Mouse (Mus musculus) limb, embryonic 15.5 days (tissue): Measurements from ENCODE around the gene Prss54. TPM values are rescaled to one million over a fixed set of nuclear protein-coding genes. Genes with fewer than 3 reads are reported as not detected.

Source experiments
- ATAC-seq: fragments of 200-750 bp; cut with Nextera tagmentation; 2 replicates; pipeline ENCODE4 v1.8.0; 2017; ENCODE audit warnings: low read depth, moderate TSS enrichment; ENCODE audit not compliant: insufficient number of reproducible peaks, low FRiP score, low TSS enrichment
- H3K27ac ChIP-seq: fragments of 300-500 bp; sonication (generic); 2 replicates; pipeline ENCODE4 v1.5.1; 2015; ENCODE audit warnings: moderate library complexity, mild to moderate bottlenecking, inconsistent platforms
- H3K27me3 ChIP-seq: fragments of 300-500 bp; sonication (generic); 2 replicates; pipeline ENCODE4 v1.6.1; 2015; ENCODE audit warnings: inconsistent platforms
- H3K36me3 ChIP-seq: fragments of 300-500 bp; sonication (generic); 2 replicates; pipeline ENCODE4 v1.6.1; 2015; ENCODE audit warnings: inconsistent platforms
- H3K4me1 ChIP-seq: fragments of 300-500 bp; sonication (generic); 2 replicates; pipeline ENCODE4 v1.6.1; 2015; ENCODE audit warnings: inconsistent platforms
- H3K4me2 ChIP-seq: fragments of 300-500 bp; sonication (generic); 2 replicates; pipeline ENCODE4 v1.6.1; 2015; ENCODE audit warnings: mild to moderate bottlenecking, inconsistent platforms
- H3K4me3 ChIP-seq: fragments of 300-500 bp; sonication (generic); 2 replicates; pipeline ENCODE4 v1.5.1; 2015; ENCODE audit warnings: mild to moderate bottlenecking, inconsistent platforms
- H3K9ac ChIP-seq: fragments of 300-500 bp; sonication (generic); 2 replicates; pipeline ENCODE4 v1.6.1; 2015; ENCODE audit warnings: inconsistent platforms
- H3K9me3 ChIP-seq: fragments of 300-500 bp; sonication (generic); 2 replicates; pipeline ENCODE4 v1.6.1; 2016; ENCODE audit warnings: inconsistent platforms
- WGBS: fragments of 180-500 bp; shearing (Covaris S2); methylation state at CpG from one replicate; pipeline ENCODE4 v1.1.7; 2015; 5-methylcytosine and 5-hydroxymethylcytosine counted together
- polyA plus RNA-seq: library from polyadenylated mRNA; unstranded; fragments of >200 nt; fragmentation: Nextera tagmentation; extraction: Ambion mirVana; gene quantifications from 2 replicates; pipeline ENCODE4 v1.2.1, GENCODE M21; 2015

The Prss54 gene
- polyA plus RNA-seq, 1 experiment from 2014 or later: not detected

DNA sequence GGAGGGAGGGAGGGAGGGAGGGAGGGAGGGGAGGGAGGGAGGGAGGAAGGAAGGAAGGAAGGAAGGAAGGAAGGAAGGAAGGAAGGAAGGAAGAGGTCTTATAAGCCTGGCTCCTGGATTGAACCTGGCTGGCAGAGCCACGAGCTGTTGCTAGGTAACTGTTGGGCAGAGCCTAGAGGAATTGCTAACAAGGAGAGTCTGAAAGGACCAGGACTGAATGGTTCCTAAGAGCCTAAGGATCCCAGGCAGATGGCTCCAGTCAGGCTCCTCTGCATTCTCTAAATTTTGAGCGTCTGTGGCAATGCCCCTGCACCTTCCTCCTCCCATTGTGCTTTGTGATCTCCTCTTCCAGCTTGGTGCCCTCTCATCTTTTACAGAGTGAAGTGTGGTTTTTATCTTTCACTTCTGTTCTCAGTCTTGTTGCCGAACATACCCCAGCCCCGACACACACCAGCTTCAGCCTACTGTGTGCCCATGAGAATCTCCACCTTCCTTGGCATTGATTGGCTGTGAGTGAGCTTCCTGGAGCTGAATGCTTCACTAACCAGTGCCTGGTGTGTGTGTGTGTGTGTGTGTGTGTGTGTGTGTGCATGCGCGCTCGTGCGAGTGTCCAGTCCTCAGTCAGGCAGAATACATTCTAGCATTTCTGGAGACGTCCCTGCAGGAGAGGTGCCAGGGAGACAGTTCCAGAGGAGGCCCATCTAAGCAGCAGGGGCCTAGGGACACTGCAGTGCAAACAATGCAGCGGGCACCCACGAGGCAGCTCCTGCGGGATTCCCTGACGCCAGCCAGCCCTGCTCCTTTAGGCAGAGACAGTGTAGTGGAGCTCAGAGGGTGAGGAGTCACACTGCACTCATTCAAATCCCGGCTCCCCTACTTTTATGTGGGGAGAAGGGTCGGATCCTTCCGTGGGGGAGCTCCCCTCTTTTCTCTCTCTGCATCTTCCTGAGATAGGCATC is 26.0 kb downstream of the Prss54 start:
- Histone ChIP-seq H3K4me2 (no peak overlapping the region), H3K27ac (no peak overlapping the region), H3K36me3 (no peaks in the 10 kb centered on the region), H3K9ac (no peak overlapping the region), H3K4me1 (no peaks in the 10 kb centered on the region), H3K9me3 (no peaks in the 10 kb centered on the region), H3K4me3 (no peak overlapping the region), H3K27me3 (no peaks in the 10 kb centered on the region)
- ATAC-seq: no peak
- WGBS: 68% methylated on average over 16 of the region's 16 CpGs

DNA sequence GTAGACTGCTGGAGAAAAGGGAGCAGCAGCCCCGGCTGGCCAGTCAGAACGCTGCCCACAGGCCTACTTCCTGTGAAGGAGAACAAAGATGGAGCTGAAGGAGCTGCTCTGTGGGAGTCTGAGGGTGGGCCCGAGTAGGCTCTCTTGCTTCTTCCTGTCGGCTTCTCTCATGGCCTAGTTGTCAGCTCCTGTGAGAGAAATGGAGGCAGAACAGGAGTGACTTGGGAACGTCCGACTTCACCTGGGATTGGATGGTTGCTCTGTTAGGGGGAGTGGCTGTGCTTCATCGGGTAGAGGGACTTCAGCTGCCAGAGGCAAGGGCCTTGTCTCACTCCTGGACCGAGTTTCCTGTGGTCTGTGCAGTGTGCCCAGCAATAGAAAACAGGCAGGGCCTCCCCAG is 28.2 kb downstream of the Prss54 start:
- no peaks in the 10 kb centered on the region for H3K9me3 ChIP-seq
- no peaks in the 10 kb centered on the region for H3K27me3 ChIP-seq
- H3K4me1 ChIP-seq: no peaks in the 10 kb centered on the region
- H3K9ac ChIP-seq: no peak overlapping the region
- ATAC-seq: no peak
- no peak overlapping the region for H3K4me2 ChIP-seq
- H3K27ac ChIP-seq: no peak overlapping the region
- no peak overlapping the region for H3K4me3 ChIP-seq
- H3K36me3 ChIP-seq: no peaks in the 10 kb centered on the region
- whole genome bisulfite sequencing: 52% methylated on average over 8 of the region's 8 CpGs

DNA sequence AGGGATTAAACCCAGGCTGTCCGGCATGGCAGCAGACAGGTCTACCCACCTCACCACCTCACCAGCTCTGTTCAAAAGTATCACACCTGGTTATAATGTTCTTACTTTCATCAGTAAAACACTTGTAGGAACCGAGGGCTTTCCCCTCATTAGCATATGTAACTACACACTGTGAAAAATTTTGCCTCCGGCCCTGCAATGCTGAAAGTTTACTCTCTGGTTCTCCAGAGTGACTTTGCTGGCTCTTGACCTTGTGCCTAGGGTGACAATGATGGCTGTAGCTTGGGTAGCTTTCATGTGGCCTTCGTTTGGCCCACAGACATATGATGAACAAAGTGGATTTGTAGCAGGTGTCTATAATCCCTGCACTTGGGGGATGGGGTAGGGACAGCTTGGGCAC is 29.2 kb downstream of the Prss54 start:
- 68% methylated on average over 4 of the region's 4 CpGs for WGBS
- no peaks in the 10 kb centered on the region for H3K4me1 ChIP-seq

DNA sequence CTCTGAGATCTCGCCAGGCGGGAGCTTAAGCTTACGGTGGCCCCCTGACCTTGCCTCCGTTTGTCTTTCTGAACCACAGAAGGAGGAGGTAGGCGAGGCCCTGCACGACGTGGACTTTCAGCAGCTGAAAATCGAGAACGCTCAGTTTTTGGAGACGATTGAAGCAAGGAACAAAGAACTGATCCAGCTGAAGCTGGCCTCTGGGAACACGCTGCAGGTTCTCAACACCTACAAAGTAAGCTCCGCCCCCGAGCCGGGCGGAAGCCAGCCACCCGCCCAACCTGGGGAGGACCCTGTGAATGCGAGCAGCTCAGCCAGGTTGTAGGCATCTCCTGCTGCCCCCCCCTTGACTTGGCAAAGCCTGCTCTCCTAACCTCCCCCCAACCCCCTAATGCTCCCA is 30.3 kb downstream of the Prss54 start:
- H3K9ac ChIP-seq: no peak overlapping the region
- ATAC-seq: no peak
- H3K27me3 ChIP-seq: no peaks in the 10 kb centered on the region
- no peaks in the 10 kb centered on the region for H3K36me3 ChIP-seq
- H3K4me2 ChIP-seq: no peak overlapping the region
- H3K9me3 ChIP-seq: no peaks in the 10 kb centered on the region
- WGBS: 74% methylated on average over 17 of the region's 17 CpGs
- H3K4me1 ChIP-seq: no peaks in the 10 kb centered on the region
- H3K4me3 ChIP-seq: no peak overlapping the region
- H3K27ac ChIP-seq: no peak overlapping the region

More for the DNA sequence above, 29.2 kb downstream of the Prss54 start:
- Histone ChIP-seq H3K27ac (no peak overlapping the region), H3K27me3 (no peaks in the 10 kb centered on the region), H3K36me3 (no peaks in the 10 kb centered on the region), H3K4me2 (no peak overlapping the region), H3K4me3 (no peak overlapping the region), H3K9ac (no peak overlapping the region), H3K9me3 (no peaks in the 10 kb centered on the region)
- no peak for ATAC-seq

DNA sequence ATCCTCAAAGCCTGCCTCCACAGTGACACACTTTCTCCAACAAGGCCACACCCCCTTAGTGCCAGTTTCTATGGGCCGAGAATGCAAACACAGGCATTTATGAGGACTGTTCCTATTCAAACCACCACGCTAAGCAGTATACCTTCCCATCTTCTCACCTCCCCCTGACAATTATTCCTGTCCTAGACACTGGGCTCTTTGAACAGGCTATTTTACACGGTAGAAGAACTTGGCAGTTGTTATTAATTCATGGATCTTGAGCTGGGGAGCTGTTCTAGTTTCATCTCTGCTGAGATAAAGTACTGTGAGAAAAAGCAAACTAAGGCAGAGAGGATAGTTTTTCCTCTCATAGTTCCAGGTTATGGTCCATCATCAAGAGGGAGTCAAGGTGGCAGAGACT is 33.1 kb downstream of the Prss54 start:
- 75% methylated on average over 3 of the region's 3 CpGs for WGBS
- H3K27me3 ChIP-seq: no peaks in the 10 kb centered on the region
- no peak overlapping the region for H3K4me2 ChIP-seq
- H3K27ac ChIP-seq: no peak overlapping the region
- no peaks in the 10 kb centered on the region for H3K4me1 ChIP-seq
- no peak overlapping the region for H3K4me3 ChIP-seq
- no peak overlapping the region for H3K9ac ChIP-seq
- H3K36me3 ChIP-seq: no peaks in the 10 kb centered on the region
- no peak for ATAC-seq
- H3K9me3 ChIP-seq: no peaks in the 10 kb centered on the region

DNA sequence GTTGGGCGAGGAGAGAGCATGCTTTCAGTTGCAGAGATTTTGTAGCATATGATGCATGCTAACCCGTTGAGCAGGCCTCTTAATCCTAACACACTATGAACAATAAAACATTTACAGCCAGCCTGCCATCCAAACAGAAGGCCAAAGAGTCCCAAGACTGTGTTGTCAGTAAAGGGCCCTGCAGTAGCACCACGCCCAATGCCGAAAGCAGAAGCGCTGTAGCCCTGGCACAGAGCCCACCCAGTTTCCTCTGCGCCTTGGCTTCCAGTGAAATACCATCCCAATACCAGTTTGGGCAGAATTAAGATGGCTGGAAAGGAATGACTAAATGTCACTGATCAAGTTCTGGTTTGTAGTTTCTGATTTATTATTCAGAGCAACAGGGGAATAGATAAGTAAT is 33.9 kb downstream of the Prss54 start:
- no peak overlapping the region for H3K4me3 ChIP-seq
- H3K27me3 ChIP-seq: no peaks in the 10 kb centered on the region
- no peaks in the 10 kb centered on the region for H3K9me3 ChIP-seq
- H3K36me3 ChIP-seq: no peaks in the 10 kb centered on the region
- no peak for ATAC-seq
- WGBS: 73% methylated on average over 6 of the region's 6 CpGs
- H3K4me2 ChIP-seq: no peak overlapping the region
- no peak overlapping the region for H3K9ac ChIP-seq
- no peaks in the 10 kb centered on the region for H3K4me1 ChIP-seq
- no peak overlapping the region for H3K27ac ChIP-seq

DNA sequence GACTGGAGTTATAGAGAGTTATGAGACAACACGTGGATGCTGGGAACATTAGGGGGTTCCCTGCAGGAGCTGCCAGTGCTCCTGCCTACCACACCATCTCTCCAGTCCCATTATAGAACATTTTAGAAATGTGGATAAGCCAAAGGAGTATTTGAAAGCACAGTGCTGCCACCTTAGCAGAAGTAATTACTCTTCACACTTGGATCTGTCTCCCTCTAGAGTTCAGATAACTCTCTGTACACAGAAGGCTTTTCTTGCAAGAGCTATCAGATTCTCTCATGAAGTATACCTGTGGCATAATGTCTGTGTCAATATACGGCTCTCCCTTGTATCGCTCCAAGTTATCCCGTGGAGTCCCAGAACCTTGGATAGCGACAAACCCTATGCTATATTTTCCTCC is 36.7 kb downstream of the Prss54 start:
- no peaks in the 10 kb centered on the region for H3K4me1 ChIP-seq
- 74% methylated on average over 5 of the region's 5 CpGs for WGBS
- no peaks in the 10 kb centered on the region for H3K27me3 ChIP-seq
- no peak overlapping the region for H3K4me2 ChIP-seq
- H3K27ac ChIP-seq: no peak overlapping the region
- no peak for ATAC-seq
- H3K36me3 ChIP-seq: no peaks in the 10 kb centered on the region
- H3K9ac ChIP-seq: no peak overlapping the region
- H3K9me3 ChIP-seq: no peaks in the 10 kb centered on the region
- H3K4me3 ChIP-seq: no peak overlapping the region

DNA sequence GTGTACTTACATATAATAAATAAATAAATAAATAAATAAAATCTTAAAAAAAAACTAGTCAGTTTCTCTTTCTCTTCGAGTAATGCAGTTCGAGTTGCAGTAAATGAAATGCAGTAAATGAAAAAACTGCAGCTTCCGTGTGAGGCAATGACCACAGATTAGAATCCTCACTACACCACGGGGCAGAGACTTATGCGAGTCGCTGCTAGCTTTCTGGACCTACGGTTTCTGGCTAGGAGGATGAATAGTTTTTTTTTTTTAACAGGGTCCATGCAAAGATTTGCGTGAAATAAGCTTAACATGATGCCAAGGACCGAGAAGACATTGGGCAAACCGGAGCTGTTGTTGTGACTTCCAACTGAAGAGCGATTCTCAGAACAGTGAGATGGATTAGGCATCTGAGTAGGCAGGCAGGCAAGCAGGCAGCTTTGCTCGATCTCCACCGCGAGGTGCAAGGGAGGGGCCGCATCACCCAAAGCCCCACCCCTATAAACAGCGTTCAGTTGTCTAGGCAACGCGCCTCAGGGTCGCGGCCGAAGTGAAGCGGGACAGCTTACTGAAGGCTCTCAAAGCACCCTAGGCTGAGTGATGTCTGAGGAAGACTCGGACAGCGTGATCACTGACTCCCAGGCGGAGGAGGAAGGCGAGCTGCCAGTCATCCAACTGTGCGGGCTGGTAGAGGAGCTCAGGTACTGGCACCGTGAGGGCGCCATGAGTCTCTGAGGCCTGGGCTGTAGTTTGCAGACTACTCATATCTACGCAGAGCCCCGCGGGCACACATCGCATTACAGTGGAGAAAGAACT is 42.4 kb downstream of the Prss54 start, which contains the start of gene Ccdc113:
TSS of gene Ccdc113 (plus strand) at position 502 of the 804 bp plus-strand sequence.
- Histone ChIP-seq H3K9me3 (no peaks in the 10 kb centered on the region), H3K9ac (no peak within 1 kb of the TSS), H3K36me3 (no peaks in the 10 kb centered on the region), H3K27ac (no peak within 1 kb of the TSS), H3K4me3 (peak within 1 kb of the TSS; percentile 40), H3K27me3 (no peaks in the 10 kb centered on the region), H3K4me2 (peak within 1 kb of the TSS; percentile 68), H3K4me1 (peaks cover 5% of the 10 kb centered on the region)
- WGBS: 9% methylated on average over 33 of the region's 33 CpGs
- ATAC-seq: peak; percentile 64; the same call in 1 of the 2 replicates

DNA sequence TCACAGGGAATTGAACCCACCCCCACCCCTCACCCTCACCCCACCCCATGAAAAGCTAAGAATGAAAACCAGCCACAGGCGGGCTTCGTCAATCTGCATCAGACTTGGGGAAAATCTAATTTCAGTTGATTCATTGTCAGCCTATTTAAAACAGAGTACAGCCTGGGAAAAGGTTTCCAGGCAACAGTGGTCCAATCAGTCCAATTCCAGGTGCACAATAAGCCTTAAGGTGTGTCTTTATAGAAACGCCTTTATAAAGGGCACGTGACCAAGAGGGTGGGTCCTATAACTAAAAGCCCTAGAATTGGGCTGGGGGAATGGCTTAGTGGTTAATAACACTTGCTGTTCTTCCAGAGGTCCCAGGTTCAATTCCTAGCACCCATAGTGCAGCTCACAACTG is 43.9 kb downstream of the Prss54 start:
- no peak overlapping the region for H3K4me2 ChIP-seq
- no peak overlapping the region for H3K9ac ChIP-seq
- H3K9me3 ChIP-seq: no peaks in the 10 kb centered on the region
- no peak for ATAC-seq
- no peak overlapping the region for H3K27ac ChIP-seq
- 53% methylated on average over 4 of the region's 4 CpGs for WGBS
- no peaks in the 10 kb centered on the region for H3K27me3 ChIP-seq
- no peak overlapping the region for H3K4me3 ChIP-seq
- peaks cover 5% of the 10 kb centered on the region for H3K4me1 ChIP-seq
- no peaks in the 10 kb centered on the region for H3K36me3 ChIP-seq

DNA sequence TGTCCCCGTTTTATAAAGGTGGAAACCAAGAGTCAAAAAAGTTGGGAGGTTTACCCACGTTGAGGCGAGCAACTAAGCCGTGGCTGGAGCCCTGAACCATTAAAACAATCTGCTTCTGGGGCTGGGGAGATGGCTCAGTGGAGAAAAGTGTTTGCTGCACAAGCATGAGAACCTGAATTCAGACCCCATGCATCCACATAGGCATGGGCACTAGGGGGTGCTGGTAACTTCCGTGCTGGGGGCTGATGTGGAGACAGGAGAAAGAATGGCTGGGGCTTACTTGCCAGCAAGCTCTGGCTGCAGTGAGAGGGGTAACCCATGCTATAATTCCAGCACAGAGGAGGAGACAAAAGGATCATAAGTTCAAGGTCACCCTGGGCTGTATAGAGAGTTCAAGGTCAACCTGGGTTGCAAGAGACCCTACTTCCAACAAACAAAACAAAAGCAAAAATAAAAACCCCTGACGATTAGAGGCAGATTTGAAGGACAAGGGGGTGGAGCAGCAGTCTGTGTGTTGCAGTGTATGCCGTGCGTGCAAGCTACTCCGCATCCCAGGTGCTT is 47.3 kb downstream of the Prss54 start:
- no peaks in the 10 kb centered on the region for H3K27me3 ChIP-seq
- H3K36me3 ChIP-seq: no peaks in the 10 kb centered on the region
- no peak overlapping the region for H3K4me2 ChIP-seq
- H3K9ac ChIP-seq: no peak overlapping the region
- no peak overlapping the region for H3K4me3 ChIP-seq
- H3K27ac ChIP-seq: no peak overlapping the region
- peaks cover under 1% of the 10 kb centered on the region for H3K4me1 ChIP-seq
- ATAC-seq: no peak
- no peaks in the 10 kb centered on the region for H3K9me3 ChIP-seq
- 69% methylated on average over 9 of the region's 9 CpGs for WGBS

DNA sequence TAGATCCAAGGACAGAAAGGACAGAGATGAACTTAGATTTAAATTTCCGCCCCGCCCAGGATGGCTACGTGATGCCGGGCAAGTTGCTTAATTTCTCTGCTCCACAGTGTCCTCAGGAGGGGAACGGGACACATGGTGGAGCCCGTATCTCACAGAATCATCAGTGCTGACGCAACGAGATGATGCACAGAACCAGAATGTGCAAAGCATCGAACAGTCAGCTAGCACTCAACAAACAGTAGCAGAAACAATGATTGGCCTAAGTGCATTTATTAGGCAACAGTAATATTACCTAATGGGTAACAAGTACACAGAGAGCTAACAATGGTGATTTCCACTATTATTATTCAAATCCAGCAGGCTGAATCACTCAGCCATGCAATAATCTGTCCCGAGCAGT is 47.9 kb downstream of the Prss54 start:
- Histone ChIP-seq H3K9ac (no peak overlapping the region), H3K9me3 (no peaks in the 10 kb centered on the region), H3K27me3 (no peaks in the 10 kb centered on the region), H3K4me1 (no peaks in the 10 kb centered on the region), H3K4me2 (no peak overlapping the region), H3K27ac (no peak overlapping the region), H3K36me3 (no peaks in the 10 kb centered on the region), H3K4me3 (no peak overlapping the region)
- WGBS: 87% methylated on average over 10 of the region's 10 CpGs
- ATAC-seq: no peak

DNA sequence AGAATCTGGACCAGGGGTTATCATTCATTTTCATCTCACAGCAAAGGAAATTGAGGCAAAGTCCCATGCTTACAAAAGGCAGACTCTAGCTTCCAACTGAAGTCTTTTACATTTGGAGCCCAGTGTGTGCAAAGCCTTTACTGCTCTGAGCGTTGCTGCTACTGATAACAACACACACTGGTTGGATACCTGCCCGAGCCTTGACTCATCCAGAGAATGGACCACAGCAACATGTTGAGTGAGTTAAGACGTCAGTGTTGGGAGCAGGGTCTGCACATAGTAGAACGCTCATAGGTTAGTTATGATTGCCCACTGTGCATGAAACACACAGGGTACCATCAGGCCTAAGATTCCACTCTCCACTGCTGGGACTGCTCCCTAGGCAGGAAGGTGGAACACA is 52.1 kb downstream of the Prss54 start:
- no peak overlapping the region for H3K9ac ChIP-seq
- ATAC-seq: no peak
- no peaks in the 10 kb centered on the region for H3K27me3 ChIP-seq
- H3K9me3 ChIP-seq: no peaks in the 10 kb centered on the region
- H3K4me1 ChIP-seq: no peaks in the 10 kb centered on the region
- H3K27ac ChIP-seq: no peak overlapping the region
- no peak overlapping the region for H3K4me3 ChIP-seq
- 85% methylated on average over 4 of the region's 4 CpGs for WGBS
- no peaks in the 10 kb centered on the region for H3K36me3 ChIP-seq
- no peak overlapping the region for H3K4me2 ChIP-seq
